Mouse (Mus musculus) heart, adult 2 months (tissue): ENCODE measurements around the gene Exd1.

Source experiments
- CTCF ChIP-seq: fragments of 200-600 bp; IDR thresholded peaks from 2 replicates; pipeline ENCODE4 v1.8.1; 2022; ENCODE audit warnings: antibody characterized with exemption, mild to moderate bottlenecking, moderate library complexity
- POLR2A ChIP-seq: fragments of 200-500 bp; IDR thresholded peaks from 2 replicates; pipeline ENCODE4 v1.6.1; 2011; ENCODE audit warnings: mild to moderate bottlenecking, low read depth, low read length, control low read depth; ENCODE audit not compliant: insufficient read depth

DNA sequence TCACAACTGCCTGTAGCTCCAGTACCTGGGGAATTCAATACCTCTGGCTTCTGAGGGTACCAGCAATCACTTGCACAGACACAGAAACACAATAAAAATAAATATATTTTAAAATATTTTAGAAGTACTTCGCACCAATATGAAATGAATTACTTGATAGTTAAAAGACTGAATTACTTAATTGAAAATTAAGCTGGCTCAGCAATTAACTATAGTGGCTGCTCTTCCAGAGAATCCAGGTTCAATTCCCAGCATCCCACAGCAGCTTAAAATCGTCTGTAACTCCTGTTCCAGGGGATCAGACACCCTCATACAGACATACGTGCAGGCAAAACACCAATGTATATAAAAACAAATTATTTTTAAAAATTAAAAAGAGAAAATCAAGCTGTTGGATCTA, 10.6 kb upstream of the Exd1 start:
- TF ChIP-seq CTCF (no peak), POLR2A (no peak)
